Mouse (Mus musculus) intestine, embryonic 14.5 days (tissue): ENCODE results near the gene Selenbp2. TPM values are rescaled to one million over a fixed set of nuclear protein-coding genes. Genes with fewer than 3 reads are reported as not detected.
"Not testable (repeated sequence)": the region's sequence is repeated elsewhere in the genome, so short reads cannot be mapped to it uniquely, and the experiment has no call there.

Source experiments
- ATAC-seq: fragments of 200-750 bp; cut with Nextera tagmentation; replicated peaks from 2 replicates; pipeline ENCODE4 v1.8.0; 2017; ENCODE audit warnings: low read depth, moderate number of reproducible peaks, moderate TSS enrichment, moderate library complexity; ENCODE audit not compliant: low FRiP score, low TSS enrichment
- DNase-seq: peaks from one replicate; pipeline ENCODE4 v3.0.0-alpha.2; 2018; ENCODE audit warnings: low spot score
- H3K27ac ChIP-seq: fragments of 300-500 bp; sonication (generic); 2 replicates; pipeline ENCODE4 v1.5.1; 2014; ENCODE audit warnings: low read depth, mild to moderate bottlenecking, control low read depth
- H3K27me3 ChIP-seq: fragments of 300-500 bp; sonication (generic); replicated peaks from 2 replicates; pipeline ENCODE4 v1.6.1; 2014; ENCODE audit warnings: low read length, control low read depth; ENCODE audit not compliant: control insufficient read depth, insufficient read depth
- H3K36me3 ChIP-seq: fragments of 300-500 bp; sonication (generic); 2 replicates; pipeline ENCODE4 v1.6.1; 2014; ENCODE audit warnings: low read length, control low read depth; ENCODE audit not compliant: control insufficient read depth, insufficient read depth
- H3K4me1 ChIP-seq: fragments of 300-500 bp; sonication (generic); replicated peaks from 2 replicates; pipeline ENCODE4 v1.6.1; 2014; ENCODE audit warnings: low read length, control low read depth, mixed read lengths; ENCODE audit not compliant: control insufficient read depth, insufficient read depth
- H3K4me2 ChIP-seq: fragments of 300-500 bp; sonication (generic); 2 replicates; pipeline ENCODE4 v1.6.1; 2014; ENCODE audit warnings: low read length
- H3K4me3 ChIP-seq: fragments of 300-500 bp; sonication (generic); 2 replicates; pipeline ENCODE4 v1.5.1; 2014; ENCODE audit warnings: low read depth, low read length, control low read depth, mixed read lengths
- H3K9ac ChIP-seq: fragments of 300-500 bp; sonication (generic); 2 replicates; pipeline ENCODE4 v1.6.1; 2014; ENCODE audit warnings: mild to moderate bottlenecking, low read length
- H3K9me3 ChIP-seq: fragments of 300-500 bp; sonication (generic); 2 replicates; pipeline ENCODE4 v1.6.1; 2016; ENCODE audit warnings: low read length, control low read depth; ENCODE audit not compliant: control insufficient read depth
- WGBS: fragments of 180-500 bp; shearing (Covaris S2); extraction: QIAGEN DNeasy Blood & Tissue Kit; methylation state at CpG from one replicate; pipeline ENCODE4 v1.1.7; 2014; 5-methylcytosine and 5-hydroxymethylcytosine counted together
- polyA plus RNA-seq: library from polyadenylated mRNA; unstranded; fragments of >200 nt; fragmentation: Nextera tagmentation; extraction: Ambion mirVana; gene quantifications from 2 replicates; pipeline ENCODE4 v1.2.1, GENCODE M21; 2014

Gene Selenbp2
- polyA plus RNA-seq = 2.0 and 2.5 TPM in 2 replicates

DNA sequence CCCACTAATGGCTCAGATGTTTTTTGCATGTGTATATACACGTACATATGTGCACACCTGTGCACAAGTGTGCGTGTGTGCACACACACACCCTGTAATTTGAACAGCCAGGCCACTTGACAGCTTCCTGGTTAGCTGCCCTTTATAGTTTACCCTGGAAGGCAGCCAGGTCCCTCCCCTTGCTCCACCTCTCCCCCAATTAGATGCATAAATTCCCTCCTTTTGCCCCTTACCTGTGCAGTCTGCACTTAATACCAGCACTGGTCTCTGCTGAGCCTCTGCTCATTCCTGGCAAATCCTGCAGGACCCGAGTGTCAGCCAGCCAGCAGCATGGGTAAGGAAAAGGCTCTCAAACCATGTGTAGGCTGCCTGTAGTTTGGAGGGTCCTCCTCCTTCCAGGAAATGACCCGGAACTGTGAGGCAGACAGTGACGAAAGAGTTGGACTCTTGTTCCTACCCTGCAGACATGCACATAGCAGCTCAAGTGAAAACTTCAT, at the start of gene Selenbp2:
TSS of gene Selenbp2 (plus strand) at position 228 of the 497 bp plus-strand sequence.
- Histone ChIP-seq H3K4me3 (no peak within 1 kb of the TSS), H3K4me1 (peaks cover 6% of the 10 kb centered on the region; the same call in 1 of the 2 replicates), H3K36me3 (no peaks in the 10 kb centered on the region), H3K9ac (no peak within 1 kb of the TSS), H3K27ac (no peak within 1 kb of the TSS), H3K9me3 (no peaks in the 10 kb centered on the region), H3K27me3 (no peaks in the 10 kb centered on the region), H3K4me2 (no peak within 1 kb of the TSS)
- ATAC-seq = peak; percentile 58; the same call in 1 of the 2 replicates
- peak; percentile 63 for DNase-seq
- WGBS = 24% methylated on average over 5 of the region's 5 CpGs

DNA sequence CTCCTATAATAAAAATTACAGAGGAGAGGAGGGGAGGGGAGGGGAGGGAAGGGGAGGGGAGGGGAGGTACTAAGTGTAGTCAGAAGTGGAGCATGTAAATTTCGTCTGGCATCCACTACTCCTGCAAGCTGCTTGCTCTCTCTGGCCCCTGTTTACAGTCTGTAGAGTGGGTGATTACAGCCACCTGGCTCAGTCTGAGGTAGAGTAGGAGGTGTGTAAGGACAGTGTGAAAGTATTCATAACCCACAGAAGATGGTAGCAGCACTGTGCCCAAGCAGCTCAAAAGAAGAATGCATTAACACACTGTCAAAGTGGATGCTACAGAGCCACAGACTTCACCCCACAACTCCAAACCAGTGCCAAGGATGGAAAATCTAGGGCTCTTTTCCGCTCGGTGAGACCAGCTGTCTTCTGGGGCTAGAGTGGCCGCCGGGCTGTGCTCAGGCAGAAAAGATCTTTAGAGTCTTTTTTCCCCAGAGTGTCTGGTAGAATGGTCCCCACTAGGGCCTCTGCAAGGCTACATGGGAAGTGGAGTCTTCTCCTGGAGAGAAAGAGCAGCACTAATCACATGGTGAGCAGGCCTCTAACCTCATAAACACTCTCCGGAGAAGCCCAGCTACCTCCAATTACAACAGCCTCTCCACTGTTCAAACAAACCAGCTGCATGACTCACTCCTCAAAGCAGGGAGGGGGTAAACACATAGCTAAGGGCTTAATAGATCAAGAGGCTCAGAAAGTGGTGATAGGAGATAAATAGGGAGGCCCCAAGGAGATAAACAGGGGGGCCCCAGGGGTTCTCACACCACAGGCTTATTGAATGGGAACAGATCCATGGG, 44.4 kb upstream of the Selenbp2 start:
- H3K4me3 ChIP-seq = no peak overlapping the region
- H3K9me3 ChIP-seq = no peaks in the 10 kb centered on the region
- H3K27me3 ChIP-seq = no peaks in the 10 kb centered on the region
- DNase-seq (peak; percentile 68), ATAC-seq (peak; percentile 89)
- no peaks in the 10 kb centered on the region for H3K36me3 ChIP-seq
- H3K4me2 ChIP-seq = peak overlapping the region; percentile 30; the same call in 1 of the 2 replicates
- no peak overlapping the region for H3K9ac ChIP-seq
- peak overlapping the region; percentile 80 for H3K27ac ChIP-seq
- WGBS = 12% methylated on average over 6 of the region's 6 CpGs
- H3K4me1 ChIP-seq = peaks cover 19% of the 10 kb centered on the region

GRCm38 (mm10) chr3:94650409-94650808, 42.9 kb upstream of the Selenbp2 start:
- DNase-seq (no peak), ATAC-seq (no peak)
- Histone ChIP-seq H3K27me3 (no peaks in the 10 kb centered on the region), H3K27ac (no peak overlapping the region), H3K4me2 (no peak overlapping the region), H3K36me3 (no peaks in the 10 kb centered on the region), H3K9me3 (no peaks in the 10 kb centered on the region), H3K4me1 (peaks cover 19% of the 10 kb centered on the region), H3K9ac (no peak overlapping the region), H3K4me3 (no peak overlapping the region)
- 85% methylated on average over 7 of the region's 7 CpGs for WGBS

- not testable (repeated sequence) for H3K9me3 ChIP-seq, H3K4me3 ChIP-seq, H3K9ac ChIP-seq, H3K27ac ChIP-seq, ATAC-seq, DNase-seq, H3K36me3 ChIP-seq, H3K4me2 ChIP-seq, H3K27me3 ChIP-seq
- 63% methylated on average over 1 of the region's 1 CpGs for WGBS
- peaks cover 16% of the 10 kb centered on the region for H3K4me1 ChIP-seq
Observed at GRCm38 (mm10) chr3:94653967-94654366, 39.4 kb upstream of the Selenbp2 start.

- ATAC-seq = peak; percentile 24; the same call in 1 of the 2 replicates
- H3K36me3 ChIP-seq, H3K9me3 ChIP-seq, H3K27ac ChIP-seq, H3K4me1 ChIP-seq, H3K27me3 ChIP-seq: not testable (repeated sequence)
- H3K9ac ChIP-seq = peak overlapping the region; percentile 35; the same call in 1 of the 2 replicates
- WGBS = 5% methylated on average over 22 of the region's 47 CpGs
- DNase-seq = peak; percentile 73
- H3K4me3 ChIP-seq = peak overlapping the region; percentile 35
- H3K4me2 ChIP-seq = peak overlapping the region; percentile 75
Observed at GRCm38 (mm10) chr3:94657852-94658739, 35.3 kb upstream of the Selenbp2 start.

DNA sequence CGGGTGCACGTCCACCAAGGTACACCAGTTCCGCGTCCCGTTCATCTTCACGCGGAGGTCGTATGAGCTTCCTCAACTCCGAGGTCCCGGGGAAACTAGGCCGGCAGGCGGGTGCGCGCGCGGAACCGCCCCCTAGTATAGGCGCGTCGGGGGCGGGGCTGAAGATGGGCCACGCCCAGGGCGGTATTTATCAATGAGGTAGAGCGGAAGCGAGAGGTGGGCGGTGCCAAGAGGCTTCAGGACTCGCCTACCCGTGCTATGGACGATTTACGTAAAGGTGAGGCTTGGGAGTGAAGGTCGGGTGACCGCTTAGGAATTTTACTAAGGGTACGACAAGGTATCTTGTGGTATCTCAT, 34.6 kb upstream of the Selenbp2 start, which contains the start of gene Tuft1:
TSS of gene Tuft1 (minus strand) at position 133 of the 356 bp plus-strand sequence.
- 0% methylated on average over 15 of the region's 33 CpGs for WGBS
- H3K9me3 ChIP-seq, DNase-seq, H3K27me3 ChIP-seq, H3K36me3 ChIP-seq, H3K4me1 ChIP-seq: not testable (repeated sequence)
- Histone ChIP-seq H3K4me3 (peak within 1 kb of the TSS; percentile 35), H3K9ac (peak within 1 kb of the TSS; percentile 35; the same call in 1 of the 2 replicates), H3K27ac (peak within 1 kb of the TSS; percentile 54; the same call in 1 of the 2 replicates), H3K4me2 (peak within 1 kb of the TSS; percentile 75)
- ATAC-seq = peak; percentile 93

DNA sequence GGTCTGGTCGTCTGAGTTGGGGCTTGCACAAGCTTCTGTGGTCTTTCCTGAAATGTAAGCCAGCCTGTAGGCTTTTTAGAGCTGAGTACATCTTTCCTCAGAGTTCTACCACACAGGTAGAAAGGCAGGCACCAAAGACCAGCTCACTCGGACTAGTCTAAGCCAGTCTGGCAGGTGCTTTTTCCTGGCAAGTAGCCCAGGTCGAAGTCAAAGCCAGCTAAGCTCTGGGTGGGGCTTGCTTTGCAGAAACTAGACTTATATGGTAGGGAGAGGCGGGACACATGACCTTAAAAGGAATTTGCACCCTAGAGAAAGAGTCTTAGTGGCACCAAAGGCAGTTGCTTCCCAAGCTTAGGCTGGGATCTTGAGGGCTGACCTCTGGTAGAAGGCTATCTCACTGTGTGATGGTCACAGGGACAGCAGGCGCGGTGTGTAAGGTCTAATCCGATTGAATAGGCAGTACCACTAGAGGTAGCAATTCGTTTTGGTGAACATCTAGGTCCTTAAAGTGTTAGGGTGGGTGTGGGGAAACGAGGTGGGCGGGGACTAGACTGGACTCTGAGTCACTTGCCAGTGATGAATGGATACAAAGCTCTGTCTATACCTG, 34.1 kb upstream of the Selenbp2 start:
- Histone ChIP-seq H3K27ac (peak overlapping the region; percentile 54; the same call in 1 of the 2 replicates), H3K4me3 (peak overlapping the region; percentile 11; the same call in 1 of the 2 replicates), H3K4me2 (peak overlapping the region; percentile 32)
- not testable (repeated sequence) for H3K27me3 ChIP-seq, H3K4me1 ChIP-seq, H3K36me3 ChIP-seq, H3K9ac ChIP-seq, H3K9me3 ChIP-seq
- 30% methylated on average over 8 of the region's 10 CpGs for WGBS
- peak; percentile 83 for ATAC-seq
- DNase-seq = peak; percentile 77

DNA sequence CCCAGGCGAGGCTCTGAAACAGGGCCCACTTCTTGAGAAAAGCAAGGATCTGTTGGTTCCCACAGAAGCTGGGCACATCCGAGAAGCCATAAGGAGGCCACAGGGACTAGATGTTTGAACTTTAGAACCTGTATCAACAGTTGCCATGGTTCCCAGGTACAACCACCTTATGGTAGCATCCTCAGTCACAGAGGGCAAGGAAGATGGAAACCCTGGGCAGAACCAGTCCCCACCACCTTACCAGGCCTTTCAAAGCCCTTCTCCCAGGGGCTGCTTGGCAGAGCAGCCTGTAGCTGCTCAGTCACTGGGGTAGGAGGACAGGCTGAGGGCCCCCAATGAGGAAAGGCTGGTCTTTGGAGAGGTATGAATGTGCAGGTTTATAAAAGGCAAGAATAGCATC, 32.5 kb upstream of the Selenbp2 start:
- H3K9ac ChIP-seq, H3K4me2 ChIP-seq, H3K4me1 ChIP-seq, DNase-seq, H3K9me3 ChIP-seq, H3K27me3 ChIP-seq, H3K4me3 ChIP-seq, H3K27ac ChIP-seq, H3K36me3 ChIP-seq, ATAC-seq: not testable (repeated sequence)
- 92% methylated on average over 2 of the region's 2 CpGs for WGBS
